Mouse (Mus musculus): ENCODE data around the gene Josd2.

- TF ChIP-seq POLR2A (IDR thresholded peaks at IDR 0.05; ENCODE audit: extremely low read depth, insufficient read depth, low read length) (no peak), CTCF (IDR thresholded peaks at IDR 0.05; ENCODE audit: low read depth, low read length) (no peak)
These were observed 31.1 kb downstream of the Josd2 start for GRCm38 (mm10) chr7:44498922-44499321.
